22 mouse cellular contexts compared by ENCODE assay signal in genomic region chr11:12090961-12091360, GRCm38 (mm10). TPM values are rescaled to one million over a fixed set of nuclear protein-coding genes. Genes with fewer than 3 reads are reported as not detected.
DNase-seq lines count a peak whose midpoint lies in the region; TF ChIP-seq lines count a peak whose summit lies in the region.
"Had no signal": no experiment of that assay in that cellular context is flagged by ENCODE, and none has a peak within 500 bp of the region (broad histone marks: within the 10 kb centered on the region; RNA-seq: fewer than 3 reads in every experiment).

No protein-coding gene starts in this region.

- WGBS in heart, adult 2 months: 49% methylated on average over 4 of the region's 4 CpGs

- peak; percentile 5 for DNase-seq in gastrocnemius, postnatal 10 days
- peak; percentile 26 to 36 for DNase-seq in heart, adult 2 months
- peak; percentile 9 to 17 for DNase-seq in heart, postnatal 10 days
- DNase-seq in skeletal muscle tissue, adult 2 months (ENCODE audit: low read depth, low spot score): peak; percentile 28
- no peak for DNase-seq in T-cell, adult 2 months (ENCODE audit: low spot score)
- no peak for DNase-seq in lung, postnatal 10 days
- DNase-seq in frontal cortex, postnatal 25 days (ENCODE audit: low spot score in 2 of 2): no peak
- DNase-seq: adrenal gland, postnatal 10 days; cerebellum, adult 11 months; cerebellum, postnatal 14 days; kidney, adult 2 months; kidney, postnatal 14 days; layer of hippocampus, postnatal 36 days; liver; right cerebral cortex, postnatal 25 days; thymus, adult 18-20 months had no signal

- no peak for TF ChIP-seq CTCF in heart, adult 2 months (IDR thresholded peaks at IDR 0.05)

- intact Hi-C loops in heart, adult 2 months (cut with DNase I): no loop called here
- intact Hi-C loops in heart, postnatal 10 days (cut with DNase I): no loop called here

- H3K79me2 ChIP-seq in heart, adult 2 months (replicated peaks; ENCODE audit: control insufficient read depth, insufficient read depth, low read length): no peaks in the 10 kb centered on the region

- TF ChIP-seq EP300 in heart, adult 2 months (IDR thresholded peaks at IDR 0.05; ENCODE audit: insufficient read depth, low read depth, low read length): peak; percentile 61; the same call in 1 of the 2 replicates

- no peaks in the 10 kb centered on the region for H3K36me3 ChIP-seq in heart, adult 2 months (ENCODE audit: control insufficient read depth, insufficient read depth, low read length)
- H3K36me3 ChIP-seq: hindbrain, embryonic 12.5 days; midbrain, embryonic 13.5 days; neural tube, embryonic 12.5 days; stomach, embryonic 15.5 days had no signal

- H3K4me1 ChIP-seq in heart, adult 2 months (ENCODE audit: control insufficient read depth, insufficient read depth, low read length): no peaks in the 10 kb centered on the region
- H3K4me1 ChIP-seq: hindbrain, embryonic 12.5 days; midbrain, embryonic 13.5 days; neural tube, embryonic 12.5 days; stomach, embryonic 15.5 days had no signal

- no peak overlapping the region for H3K4me3 ChIP-seq in heart, adult 2 months
- H3K4me3 ChIP-seq: hindbrain, embryonic 12.5 days; layer of hippocampus, adult 2 months; midbrain, embryonic 13.5 days; neural tube, embryonic 12.5 days; stomach, embryonic 15.5 days had no signal

- no peak for TF ChIP-seq POLR2A in heart, adult 2 months (IDR thresholded peaks at IDR 0.05; ENCODE audit: insufficient read depth, low read depth, low read length)

- no peaks in the 10 kb centered on the region for H3K27me3 ChIP-seq in heart, adult 2 months (ENCODE audit: control insufficient read depth, insufficient read depth, low read length)
- H3K27me3 ChIP-seq: hindbrain, embryonic 12.5 days; midbrain, embryonic 13.5 days; neural tube, embryonic 12.5 days; stomach, embryonic 15.5 days had no signal

- no peak overlapping the region for H3K27ac ChIP-seq in heart, adult 2 months
- H3K27ac ChIP-seq: hindbrain, embryonic 12.5 days; layer of hippocampus, adult 2 months; midbrain, embryonic 13.5 days; neural tube, embryonic 12.5 days; stomach, embryonic 15.5 days had no signal

- H3K9ac ChIP-seq in heart, adult 2 months (ENCODE audit: low read depth, low read length): no peak overlapping the region
- H3K9ac ChIP-seq: hindbrain, embryonic 12.5 days; midbrain, embryonic 13.5 days; neural tube, embryonic 12.5 days; stomach, embryonic 15.5 days had no signal

RNA-seq across cellular contexts. Expression of gene Grb10, which starts 52.5 kb away (rescaled TPM):
- total RNA-seq in gastrocnemius, postnatal 10 days (2021): 100 to 1,000 TPM; 410 to 422 TPM
- 10 to 100 TPM; 65.1 to 66.2 TPM for total RNA-seq in heart, adult 2 months (2021)
- 36.9 and 63.5 TPM in 2 replicates for polyA plus RNA-seq in heart, adult 2 months (2012; rRNA removed)
- total RNA-seq in heart, postnatal 10 days (2021): 100 to 1,000 TPM; 233 to 235 TPM
- polyA plus RNA-seq: inflammation-experienced regulatory T-cells, adult 6 months had no signal

Comparison
In these comparisons a context has a peak if more than half of its experiments do, and no peak if none do; other contexts are left out.
1. DNase-seq: peak in gastrocnemius, postnatal 10 days (single experiment), heart, adult 2 months (2 of 2), heart, postnatal 10 days (2 of 2) and skeletal muscle tissue, adult 2 months (single experiment); none in T-cell, adult 2 months (single experiment), lung, postnatal 10 days (single experiment) and frontal cortex, postnatal 25 days (0 of 2).